In the genomic region with DNA sequence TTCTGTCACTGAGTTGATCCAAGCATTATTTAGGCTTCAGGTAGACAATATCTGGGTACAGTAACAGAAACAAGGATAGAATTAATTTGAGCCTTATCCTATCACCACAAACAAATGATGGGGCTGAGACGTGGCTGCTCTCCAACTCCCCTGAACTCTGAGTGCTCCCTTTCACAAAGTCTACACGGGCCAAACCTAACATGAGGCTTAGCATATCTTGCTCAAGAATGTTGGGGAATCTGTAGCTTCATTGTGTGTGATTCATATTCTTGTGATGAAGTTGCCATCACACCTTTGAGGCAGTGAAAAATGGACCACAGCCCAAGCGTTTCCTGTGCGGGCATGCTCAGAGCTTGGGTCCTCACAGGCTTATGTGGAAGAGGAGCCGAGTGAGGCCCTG, we compare ENCODE assay signal across 20 mouse cellular contexts. TPM values are rescaled to one million over a fixed set of nuclear protein-coding genes. Genes with fewer than 3 reads are reported as not detected.
DNase-seq lines count a peak whose midpoint lies in the region; ATAC-seq and TF ChIP-seq lines count a peak whose summit lies in the region.
"Had no signal": no experiment of that assay in that cellular context is flagged by ENCODE, and none has a peak within 500 bp of the region (broad histone marks: within the 10 kb centered on the region; RNA-seq: fewer than 3 reads in every experiment).

No protein-coding gene starts in this region.

- no peak for TF ChIP-seq CTCF in lung, embryonic 14.5 days (IDR thresholded peaks at IDR 0.05; ENCODE audit: low read depth)
- no peak for TF ChIP-seq CTCF in kidney, adult 2 months (conservative IDR thresholded peaks at IDR 0.05; ENCODE audit: insufficient read depth, insufficient read length, low read depth, low read length)

- 48% methylated on average over 5 of the region's 5 CpGs for WGBS in lung, embryonic 14.5 days
- WGBS in embryonic facial prominence, embryonic 14.5 days, result 53% methylated on average over 5 of the region's 5 CpGs
- WGBS in stomach, embryonic 16.5 days, result 44% methylated on average over 5 of the region's 5 CpGs
- WGBS in kidney, adult 2 months, result 80% methylated on average over 5 of the region's 5 CpGs

- H3K9me3 ChIP-seq in lung, embryonic 14.5 days (ENCODE audit: low read depth, low read length), result no peaks in the 10 kb centered on the region
- no peaks in the 10 kb centered on the region for H3K9me3 ChIP-seq in embryonic facial prominence, embryonic 14.5 days (ENCODE audit: control insufficient read depth, low read length)
- no peaks in the 10 kb centered on the region for H3K9me3 ChIP-seq in stomach, embryonic 16.5 days (replicated peaks; ENCODE audit: control insufficient read depth, low read length)
- H3K9me3 ChIP-seq: forebrain, embryonic 13.5 days; hindbrain, embryonic 13.5 days had no signal

- H3K4me1 ChIP-seq in lung, embryonic 14.5 days (ENCODE audit: insufficient read depth), result 0 out of 2 replicates have a peak, but pooled peaks cover 2% of the 10 kb centered on the region
- no peaks in the 10 kb centered on the region for H3K4me1 ChIP-seq in embryonic facial prominence, embryonic 14.5 days (ENCODE audit: control insufficient read depth, insufficient read depth, low read length)
- H3K4me1 ChIP-seq in stomach, embryonic 16.5 days (ENCODE audit: control insufficient read depth, insufficient read depth, low read length), result peaks cover 10% of the 10 kb centered on the region; the same call in 1 of the 2 replicates
- peaks cover 5% of the 10 kb centered on the region; the same call in 1 of the 2 replicates for H3K4me1 ChIP-seq in kidney, adult 2 months (ENCODE audit: control insufficient read depth, insufficient read depth, low read length)
- H3K4me1 ChIP-seq: hindbrain, embryonic 13.5 days had no signal

- DNase-seq in lung, embryonic 14.5 days, result peak; percentile 43
- no peak for DNase-seq in lung, adult 18-20 months
- peak; percentile 11 for DNase-seq in Muller cell, postnatal 12 days (ENCODE audit: inconsistent ontology term)
- peak; percentile 67 for DNase-seq in embryonic facial prominence, embryonic 14.5 days (ENCODE audit: low spot score)
- DNase-seq in kidney, adult 2 months, result no peak
- DNase-seq in frontal cortex, adult 2 months (ENCODE audit: extremely low spot score in 1 of 2, low spot score in 1 of 2), result no peak
- DNase-seq: adrenal gland, adult 2 months; adrenal gland, postnatal 25 days; cerebellum, adult 18-20 months; cerebellum, adult 9-11 months; cerebellum, postnatal 36 days; forebrain, postnatal 0 days; gastrocnemius, adult 2 months; gastrocnemius, postnatal 25 days; heart, adult 11 months; heart, postnatal 10 days had no signal

- no peak overlapping the region for H3K9ac ChIP-seq in lung, embryonic 14.5 days
- H3K9ac ChIP-seq in embryonic facial prominence, embryonic 14.5 days (ENCODE audit: low read depth, low read length), result no peak overlapping the region
- H3K9ac ChIP-seq in stomach, embryonic 16.5 days (ENCODE audit: low read length), result no peak overlapping the region
- H3K9ac ChIP-seq: forebrain, embryonic 13.5 days; forebrain, postnatal 0 days; hindbrain, embryonic 13.5 days had no signal

- no peak for ATAC-seq in lung, embryonic 14.5 days (ENCODE audit: insufficient read depth)
- ATAC-seq in embryonic facial prominence, embryonic 14.5 days (ENCODE audit: low read depth), result peak; percentile 57
- ATAC-seq in stomach, embryonic 16.5 days (ENCODE audit: insufficient read depth, low FRiP score), result peak; percentile 65
- ATAC-seq: forebrain, embryonic 13.5 days; forebrain, postnatal 0 days; hindbrain, postnatal 0 days had no signal

- no peak overlapping the region for H3K27ac ChIP-seq in lung, embryonic 14.5 days (ENCODE audit: low read depth)
- no peak overlapping the region for H3K27ac ChIP-seq in embryonic facial prominence, embryonic 14.5 days (replicated peaks; ENCODE audit: low read depth, low read length)
- H3K27ac ChIP-seq in stomach, embryonic 16.5 days (ENCODE audit: low read length), result no peak overlapping the region
- no peak overlapping the region for H3K27ac ChIP-seq in kidney, adult 2 months (ENCODE audit: insufficient read depth, low read depth, low read length)
- H3K27ac ChIP-seq: forebrain, embryonic 13.5 days; gastrocnemius, adult 2 months; hindbrain, embryonic 13.5 days; hindbrain, postnatal 0 days had no signal

- TF ChIP-seq POLR2A in kidney, adult 2 months (IDR thresholded peaks at IDR 0.05; ENCODE audit: low read depth, low read length), result no peak

- H3K27me3 ChIP-seq in lung, embryonic 14.5 days (ENCODE audit: insufficient read depth, low read length), result no peaks in the 10 kb centered on the region
- no peaks in the 10 kb centered on the region for H3K27me3 ChIP-seq in embryonic facial prominence, embryonic 14.5 days (replicated peaks; ENCODE audit: control insufficient read depth, insufficient read depth, low read length)
- no peaks in the 10 kb centered on the region for H3K27me3 ChIP-seq in stomach, embryonic 16.5 days (ENCODE audit: control insufficient read depth, insufficient read depth, low read length)
- no peaks in the 10 kb centered on the region for H3K27me3 ChIP-seq in kidney, adult 2 months (replicated peaks; ENCODE audit: control insufficient read depth, insufficient read depth, low read length)
- H3K27me3 ChIP-seq: forebrain, embryonic 13.5 days; hindbrain, embryonic 13.5 days had no signal

- H3K36me3 ChIP-seq in lung, embryonic 14.5 days (ENCODE audit: insufficient read depth), result no peaks in the 10 kb centered on the region
- H3K36me3 ChIP-seq in embryonic facial prominence, embryonic 14.5 days (ENCODE audit: control insufficient read depth, insufficient read depth, low read length), result no peaks in the 10 kb centered on the region
- no peaks in the 10 kb centered on the region for H3K36me3 ChIP-seq in stomach, embryonic 16.5 days (ENCODE audit: control insufficient read depth, insufficient read depth, low read length)
- H3K36me3 ChIP-seq in kidney, adult 2 months (ENCODE audit: control insufficient read depth, insufficient read depth, low read length), result no peaks in the 10 kb centered on the region
- H3K36me3 ChIP-seq: hindbrain, embryonic 13.5 days had no signal

- H3K4me2 ChIP-seq in lung, embryonic 14.5 days, result no peak overlapping the region
- H3K4me2 ChIP-seq in embryonic facial prominence, embryonic 14.5 days (ENCODE audit: low read depth, low read length), result no peak overlapping the region
- H3K4me2 ChIP-seq in stomach, embryonic 16.5 days (ENCODE audit: low read depth, low read length), result no peak overlapping the region
- H3K4me2 ChIP-seq: forebrain, embryonic 13.5 days; hindbrain, embryonic 13.5 days had no signal

- H3K4me3 ChIP-seq in lung, embryonic 14.5 days (ENCODE audit: low read depth, low read length), result no peak overlapping the region
- H3K4me3 ChIP-seq in embryonic facial prominence, embryonic 14.5 days (ENCODE audit: low read depth, low read length), result no peak overlapping the region
- no peak overlapping the region for H3K4me3 ChIP-seq in stomach, embryonic 16.5 days (replicated peaks; ENCODE audit: low read length)
- no peak overlapping the region for H3K4me3 ChIP-seq in kidney, adult 2 months (ENCODE audit: insufficient read depth, low read depth, low read length)
- H3K4me3 ChIP-seq: forebrain, embryonic 13.5 days; gastrocnemius, adult 2 months; hindbrain, embryonic 13.5 days had no signal

RNA-seq across cellular contexts. Expression of gene Ednra, which starts 53.3 kb away (rescaled TPM):
- polyA plus RNA-seq in lung, embryonic 14.5 days (2014; fragmentation: Nextera tagmentation; extraction: Ambion mirVana), result 140 and 147 TPM in 2 replicates
- 28.7 and 35.1 TPM in 2 replicates for polyA plus RNA-seq in embryonic facial prominence, embryonic 14.5 days (2014; fragmentation: Nextera tagmentation; extraction: Ambion mirVana)
- 26.0 and 28.7 TPM in 2 replicates for polyA plus RNA-seq in stomach, embryonic 16.5 days (2015; fragmentation: Nextera tagmentation; extraction: Ambion mirVana)
- polyA plus RNA-seq in kidney, adult 2 months (2012; rRNA removed), result 3.7 and 4.1 TPM in 2 replicates
- 5.2 and 5.9 TPM in 2 replicates for polyA plus RNA-seq in frontal cortex, adult 2 months (2012; rRNA removed)

Comparison
In these comparisons a context has a peak if more than half of its experiments do, and no peak if none do; other contexts are left out.
1. DNase-seq: peak in lung, embryonic 14.5 days (single experiment), Muller cell, postnatal 12 days (single experiment) and embryonic facial prominence, embryonic 14.5 days (single experiment); none in lung, adult 18-20 months (0 of 2), kidney, adult 2 months (single experiment) and frontal cortex, adult 2 months (0 of 2).